Mouse (Mus musculus) hindbrain, embryonic 16.5 days (tissue): Measurements from ENCODE around the gene Mrps34. TPM values are rescaled to one million over a fixed set of nuclear protein-coding genes. Genes with fewer than 3 reads are reported as not detected.

Experiments used
- ATAC-seq: fragments of 200-750 bp; cut with Nextera tagmentation; 2 replicates; pipeline ENCODE4 v1.8.0; 2017; ENCODE audit warnings: moderate TSS enrichment, moderate library complexity
- H3K27ac ChIP-seq: fragments of 300-500 bp; sonication (generic); 2 replicates; pipeline ENCODE4 v1.5.1; 2014; ENCODE audit warnings: low read depth, mild to moderate bottlenecking, control low read depth, low read length, moderate library complexity
- H3K27me3 ChIP-seq: fragments of 300-500 bp; sonication (generic); replicated peaks from 2 replicates; pipeline ENCODE4 v1.6.1; 2014; ENCODE audit warnings: low read length; ENCODE audit not compliant: control insufficient read depth, insufficient read depth
- H3K36me3 ChIP-seq: fragments of 300-500 bp; sonication (generic); 2 replicates; pipeline ENCODE4 v1.6.1; 2014; ENCODE audit warnings: mild to moderate bottlenecking, low read length, moderate library complexity, mixed read lengths; ENCODE audit not compliant: control insufficient read depth, insufficient read depth
- H3K4me1 ChIP-seq: fragments of 300-500 bp; sonication (generic); 2 replicates; pipeline ENCODE4 v1.6.1; 2014; ENCODE audit warnings: low read depth, low read length; ENCODE audit not compliant: control insufficient read depth, insufficient read depth
- H3K4me2 ChIP-seq: fragments of 300-500 bp; sonication (generic); 2 replicates; pipeline ENCODE4 v1.6.1; 2014; ENCODE audit warnings: mild to moderate bottlenecking, low read length, control low read depth, moderate library complexity
- H3K4me3 ChIP-seq: fragments of 300-500 bp; sonication (generic); 2 replicates; pipeline ENCODE4 v1.5.1; 2014; ENCODE audit warnings: mild to moderate bottlenecking, low read length, control low read depth, moderate library complexity
- H3K9ac ChIP-seq: fragments of 300-500 bp; sonication (generic); 2 replicates; pipeline ENCODE4 v1.6.1; 2014; ENCODE audit warnings: low read depth, mild to moderate bottlenecking, control low read depth, low read length, moderate library complexity
- H3K9me3 ChIP-seq: fragments of 300-500 bp; sonication (generic); 2 replicates; pipeline ENCODE4 v1.6.1; 2014; ENCODE audit warnings: mild to moderate bottlenecking, low read length, moderate library complexity; ENCODE audit not compliant: control insufficient read depth
- WGBS: fragments of 180-500 bp; shearing (Covaris S2); extraction: QIAGEN DNeasy Blood & Tissue Kit; methylation state at CpG from one replicate; pipeline ENCODE4 v1.1.7; 2014; 5-methylcytosine and 5-hydroxymethylcytosine counted together
- polyA plus RNA-seq: library from polyadenylated mRNA; unstranded; fragments of >200 nt; fragmentation: Nextera tagmentation; extraction: Ambion mirVana; gene quantifications from 2 replicates; pipeline ENCODE4 v1.2.1, GENCODE M21; 2015

The Mrps34 gene
- polyA plus RNA-seq, 1 experiment from 2014 or later = 89.0 TPM

DNA sequence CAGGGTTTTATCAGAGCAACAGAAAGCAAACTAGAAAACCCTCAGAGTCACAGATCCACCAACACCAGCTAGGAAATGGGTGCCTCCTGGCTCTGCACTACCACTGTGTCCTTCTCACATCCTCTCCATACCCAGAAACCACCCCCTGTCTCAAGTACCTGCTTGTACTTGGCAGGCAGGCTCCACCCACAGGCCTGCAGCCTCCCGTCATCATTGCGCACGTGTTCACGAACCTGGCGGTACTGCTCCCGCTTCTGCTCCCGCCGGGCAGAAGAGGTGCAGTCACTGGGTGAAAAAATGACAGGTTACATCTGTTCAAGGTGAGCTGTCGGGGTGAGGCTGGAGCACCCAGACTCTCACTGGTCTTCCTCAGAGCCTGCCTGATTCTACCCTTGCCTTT is 8.9 kb downstream of the Mrps34 start:
- H3K4me1 ChIP-seq = no peaks in the 10 kb centered on the region
- 89% methylated on average over 9 of the region's 9 CpGs for WGBS
- H3K9me3 ChIP-seq = no peaks in the 10 kb centered on the region
- no peak overlapping the region for H3K4me2 ChIP-seq
- H3K36me3 ChIP-seq = peaks cover 88% of the 10 kb centered on the region
- no peak overlapping the region for H3K4me3 ChIP-seq
- H3K9ac ChIP-seq = no peak overlapping the region
- H3K27me3 ChIP-seq = no peaks in the 10 kb centered on the region
- no peak overlapping the region for H3K27ac ChIP-seq
- ATAC-seq = no peak

DNA sequence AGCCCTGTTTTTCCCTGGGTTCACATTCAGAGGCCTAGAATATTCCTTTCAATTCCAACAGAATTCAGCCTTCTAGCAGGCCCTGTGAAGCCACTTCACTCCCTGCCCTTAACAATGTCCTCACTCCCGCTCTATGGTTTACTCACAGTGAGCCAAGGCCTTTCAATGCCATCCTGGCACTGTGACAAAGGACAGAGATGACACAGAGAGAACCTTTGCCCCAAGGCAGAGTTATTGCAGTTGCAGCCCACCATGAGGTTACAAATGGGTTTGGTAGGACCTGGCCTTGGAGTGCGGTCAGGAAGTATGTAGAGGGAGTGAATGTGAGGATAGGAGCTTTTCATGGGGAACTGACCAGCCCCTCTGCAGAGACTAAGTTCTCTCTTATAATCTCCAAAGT is 12.7 kb downstream of the Mrps34 start:
- H3K4me3 ChIP-seq = no peak overlapping the region
- H3K9me3 ChIP-seq = no peaks in the 10 kb centered on the region
- H3K4me2 ChIP-seq = no peak overlapping the region
- H3K27me3 ChIP-seq = no peaks in the 10 kb centered on the region
- H3K27ac ChIP-seq = no peak overlapping the region
- 96% methylated on average over 2 of the region's 2 CpGs for WGBS
- H3K4me1 ChIP-seq = no peaks in the 10 kb centered on the region
- H3K36me3 ChIP-seq = peaks cover 81% of the 10 kb centered on the region
- H3K9ac ChIP-seq = no peak overlapping the region
- ATAC-seq = no peak

DNA sequence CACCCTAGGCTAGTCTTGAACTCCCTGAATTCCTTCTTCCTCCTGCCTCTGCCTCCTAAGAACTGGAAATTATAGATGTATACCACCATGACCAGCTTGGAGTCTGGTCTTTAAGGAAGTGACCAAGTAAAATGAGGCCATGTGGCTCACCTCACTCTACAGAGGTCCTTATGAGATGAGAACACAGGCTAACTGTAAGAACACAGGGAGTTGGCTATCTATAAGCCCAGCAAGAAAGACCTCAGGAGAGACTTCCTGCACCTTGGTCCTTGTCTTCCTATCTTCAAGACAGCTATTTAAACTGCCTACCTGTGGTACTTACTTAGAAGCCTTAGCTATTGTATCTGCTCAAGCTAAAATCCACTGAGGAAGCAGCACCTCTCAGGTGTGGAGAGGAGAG is 19.1 kb downstream of the Mrps34 start:
- Histone ChIP-seq H3K27me3 (no peaks in the 10 kb centered on the region), H3K36me3 (peaks cover 77% of the 10 kb centered on the region), H3K9ac (no peak overlapping the region), H3K4me3 (no peak overlapping the region), H3K4me2 (no peak overlapping the region), H3K27ac (no peak overlapping the region), H3K4me1 (no peaks in the 10 kb centered on the region), H3K9me3 (no peaks in the 10 kb centered on the region)
- ATAC-seq = no peak

DNA sequence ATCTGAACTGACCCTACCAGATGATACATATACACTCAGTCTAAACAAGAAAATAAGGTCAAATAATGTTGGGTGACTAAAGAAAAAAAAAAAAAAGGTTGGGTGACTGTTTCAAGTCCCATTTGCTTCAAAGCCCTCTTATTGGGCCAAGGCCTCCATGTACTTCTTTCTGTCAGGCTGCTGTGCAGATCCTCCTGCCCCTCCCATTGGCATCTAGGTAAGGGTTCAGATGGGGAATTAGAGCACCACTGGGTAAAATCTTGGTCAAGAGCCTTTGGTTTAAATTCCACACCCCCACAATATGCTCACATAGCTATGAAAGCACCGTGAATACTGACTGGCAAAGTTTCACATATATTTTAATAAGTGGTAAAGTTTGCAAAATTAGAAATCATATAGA is 28.3 kb downstream of the Mrps34 start:
- Histone ChIP-seq H3K9ac (no peak overlapping the region), H3K36me3 (peaks cover 57% of the 10 kb centered on the region), H3K9me3 (no peaks in the 10 kb centered on the region), H3K27ac (no peak overlapping the region), H3K27me3 (no peaks in the 10 kb centered on the region), H3K4me3 (no peak overlapping the region), H3K4me2 (no peak overlapping the region), H3K4me1 (no peaks in the 10 kb centered on the region)
- 88% methylated on average over 1 of the region's 1 CpGs for WGBS
- no peak for ATAC-seq

DNA sequence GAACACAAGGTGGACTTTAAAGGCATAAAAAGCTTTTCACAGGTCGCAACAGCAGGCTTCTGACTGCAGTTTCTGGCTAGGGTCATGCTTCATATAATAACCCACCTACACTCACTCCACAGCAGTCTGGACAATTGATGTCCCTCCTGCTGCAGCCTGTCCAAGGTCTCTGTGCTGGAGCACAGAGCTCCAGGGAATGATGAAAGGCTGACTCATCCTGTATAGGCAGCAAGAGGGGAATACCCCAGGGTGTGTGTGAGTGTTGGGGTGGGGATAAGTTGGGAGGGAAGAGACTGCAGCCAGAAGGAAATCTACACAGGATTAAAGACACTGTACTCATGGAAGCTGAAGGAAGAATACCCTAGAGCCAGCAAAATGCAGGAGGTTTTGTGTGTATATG is 34.6 kb downstream of the Mrps34 start:
- no peak overlapping the region for H3K9ac ChIP-seq
- 81% methylated on average over 1 of the region's 1 CpGs for WGBS
- no peaks in the 10 kb centered on the region for H3K9me3 ChIP-seq
- no peak for ATAC-seq
- H3K4me2 ChIP-seq = no peak overlapping the region
- H3K4me1 ChIP-seq = peaks cover 4% of the 10 kb centered on the region
- H3K36me3 ChIP-seq = peaks cover 17% of the 10 kb centered on the region
- no peaks in the 10 kb centered on the region for H3K27me3 ChIP-seq
- H3K27ac ChIP-seq = no peak overlapping the region
- no peak overlapping the region for H3K4me3 ChIP-seq

DNA sequence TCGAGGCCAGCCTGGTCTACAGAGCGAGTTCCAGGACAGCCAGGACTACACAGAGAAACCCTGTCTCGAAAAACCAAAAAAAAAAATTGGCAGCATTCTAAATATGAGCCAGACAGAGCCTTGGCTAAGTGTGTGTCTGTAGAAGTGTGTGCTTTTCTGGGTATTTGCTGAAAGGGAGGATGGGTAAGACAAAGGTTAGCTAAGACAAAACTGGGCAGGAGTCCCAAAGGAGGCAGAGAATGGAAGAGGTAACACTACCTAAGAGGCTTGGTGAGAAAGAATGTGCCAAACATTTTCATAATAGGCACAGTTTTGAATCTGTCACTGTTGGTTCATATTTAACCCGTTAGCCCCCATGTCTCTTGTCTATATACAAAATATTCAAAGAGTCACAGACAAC is 37.5 kb downstream of the Mrps34 start:
- H3K27ac ChIP-seq = no peak overlapping the region
- peaks cover 18% of the 10 kb centered on the region for H3K4me1 ChIP-seq
- WGBS = 95% methylated on average over 4 of the region's 4 CpGs
- H3K27me3 ChIP-seq = no peaks in the 10 kb centered on the region
- H3K36me3 ChIP-seq = peaks cover 5% of the 10 kb centered on the region; the same call in 1 of the 2 replicates
- no peaks in the 10 kb centered on the region for H3K9me3 ChIP-seq
- H3K4me2 ChIP-seq = no peak overlapping the region
- ATAC-seq = no peak
- no peak overlapping the region for H3K9ac ChIP-seq
- no peak overlapping the region for H3K4me3 ChIP-seq

DNA sequence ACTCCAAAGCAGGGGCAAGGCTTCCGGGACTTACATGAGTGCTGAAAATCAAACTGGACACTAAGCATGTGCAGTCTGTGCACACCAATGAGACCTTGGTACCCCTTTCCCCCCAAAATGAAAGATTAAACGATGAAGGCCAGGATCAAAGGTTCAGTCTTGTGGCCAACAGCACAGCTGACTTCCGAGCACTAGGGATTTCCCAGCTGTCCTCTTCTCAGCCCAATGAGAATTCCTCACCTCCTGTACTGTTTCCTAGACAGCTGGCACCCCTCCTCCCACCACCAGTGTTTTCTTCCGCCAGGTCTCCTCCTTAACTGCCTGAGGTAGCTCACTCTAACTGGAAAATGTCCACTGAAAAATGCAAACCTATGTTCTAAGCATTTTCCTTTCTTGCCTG is 38.2 kb downstream of the Mrps34 start:
- 70% methylated on average over 4 of the region's 4 CpGs for WGBS
- Histone ChIP-seq H3K9me3 (no peaks in the 10 kb centered on the region), H3K4me1 (peaks cover 18% of the 10 kb centered on the region), H3K36me3 (0 out of 2 replicates have a peak, but pooled peaks cover 2% of the 10 kb centered on the region), H3K27ac (no peak overlapping the region), H3K4me3 (no peak overlapping the region), H3K9ac (no peak overlapping the region), H3K27me3 (no peaks in the 10 kb centered on the region), H3K4me2 (no peak overlapping the region)
- no peak for ATAC-seq

DNA sequence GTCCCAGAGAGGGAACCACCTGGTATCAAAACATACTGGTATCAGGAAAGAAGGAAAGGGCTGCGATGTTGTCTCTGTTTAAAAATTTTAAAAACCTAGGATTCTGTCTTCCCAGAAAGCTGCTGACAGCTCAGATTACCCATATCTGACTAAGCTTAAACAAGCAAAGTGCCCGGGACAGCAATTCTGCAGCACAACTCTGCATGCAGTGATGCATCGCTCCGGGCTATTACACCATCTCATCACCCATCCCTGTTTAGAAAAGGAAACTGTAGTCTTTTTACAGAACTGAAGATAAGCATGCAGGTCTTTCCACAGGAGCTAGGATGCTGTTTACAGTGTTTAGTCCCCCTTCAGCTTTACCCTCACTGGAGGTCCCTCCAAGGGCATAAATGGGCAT is 40.0 kb downstream of the Mrps34 start:
- WGBS = 91% methylated on average over 4 of the region's 4 CpGs
- ATAC-seq = no peak
- H3K4me3 ChIP-seq = peak overlapping the region; percentile 91

DNA sequence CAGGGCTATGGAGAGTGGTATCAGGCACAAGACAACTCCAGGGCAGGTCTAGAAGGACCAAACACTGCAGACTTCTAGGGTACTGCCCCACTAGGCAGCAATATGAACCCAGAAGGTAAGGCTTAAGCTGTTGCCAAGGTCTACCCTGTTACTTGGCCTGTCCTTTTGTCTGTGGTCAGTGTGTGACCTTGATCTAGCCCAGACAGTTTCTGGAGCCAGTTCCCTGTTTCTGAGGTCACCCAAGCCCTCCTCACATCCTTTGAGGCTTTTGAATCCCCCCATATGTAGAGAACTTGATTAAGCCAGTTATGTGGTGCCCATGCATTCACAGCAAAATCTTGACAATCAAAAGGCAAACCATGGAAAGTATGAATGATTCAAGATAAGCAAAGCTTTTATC is 40.8 kb downstream of the Mrps34 start:
- ATAC-seq = no peak

More for the DNA sequence above, 40.0 kb downstream of the Mrps34 start:
- H3K9ac ChIP-seq = peak overlapping the region; percentile 92; the same call in 1 of the 2 replicates
- no peaks in the 10 kb centered on the region for H3K9me3 ChIP-seq
- no peaks in the 10 kb centered on the region for H3K36me3 ChIP-seq
- peaks cover 18% of the 10 kb centered on the region for H3K4me1 ChIP-seq
- no peaks in the 10 kb centered on the region for H3K27me3 ChIP-seq
- no peak overlapping the region for H3K27ac ChIP-seq
- H3K4me2 ChIP-seq = peak overlapping the region; percentile 67

More for the DNA sequence above, 40.8 kb downstream of the Mrps34 start:
- peak overlapping the region; percentile 92 for H3K9ac ChIP-seq
- H3K4me3 ChIP-seq = peak overlapping the region; percentile 91
- H3K36me3 ChIP-seq = no peaks in the 10 kb centered on the region
- no peak overlapping the region for H3K27ac ChIP-seq
- H3K27me3 ChIP-seq = no peaks in the 10 kb centered on the region
- H3K4me2 ChIP-seq = peak overlapping the region; percentile 67
- H3K9me3 ChIP-seq = no peaks in the 10 kb centered on the region
- peaks cover 18% of the 10 kb centered on the region for H3K4me1 ChIP-seq
